Mouse (Mus musculus) ES-CJ7 (cell line): ENCODE measurements around the gene Pdzd4.

Source experiments
- DNase-seq: peaks from one replicate; pipeline ENCODE4 v3.0.0; 2011; ENCODE audit warnings: low read depth, low spot score

The Pdzd4 gene

DNA sequence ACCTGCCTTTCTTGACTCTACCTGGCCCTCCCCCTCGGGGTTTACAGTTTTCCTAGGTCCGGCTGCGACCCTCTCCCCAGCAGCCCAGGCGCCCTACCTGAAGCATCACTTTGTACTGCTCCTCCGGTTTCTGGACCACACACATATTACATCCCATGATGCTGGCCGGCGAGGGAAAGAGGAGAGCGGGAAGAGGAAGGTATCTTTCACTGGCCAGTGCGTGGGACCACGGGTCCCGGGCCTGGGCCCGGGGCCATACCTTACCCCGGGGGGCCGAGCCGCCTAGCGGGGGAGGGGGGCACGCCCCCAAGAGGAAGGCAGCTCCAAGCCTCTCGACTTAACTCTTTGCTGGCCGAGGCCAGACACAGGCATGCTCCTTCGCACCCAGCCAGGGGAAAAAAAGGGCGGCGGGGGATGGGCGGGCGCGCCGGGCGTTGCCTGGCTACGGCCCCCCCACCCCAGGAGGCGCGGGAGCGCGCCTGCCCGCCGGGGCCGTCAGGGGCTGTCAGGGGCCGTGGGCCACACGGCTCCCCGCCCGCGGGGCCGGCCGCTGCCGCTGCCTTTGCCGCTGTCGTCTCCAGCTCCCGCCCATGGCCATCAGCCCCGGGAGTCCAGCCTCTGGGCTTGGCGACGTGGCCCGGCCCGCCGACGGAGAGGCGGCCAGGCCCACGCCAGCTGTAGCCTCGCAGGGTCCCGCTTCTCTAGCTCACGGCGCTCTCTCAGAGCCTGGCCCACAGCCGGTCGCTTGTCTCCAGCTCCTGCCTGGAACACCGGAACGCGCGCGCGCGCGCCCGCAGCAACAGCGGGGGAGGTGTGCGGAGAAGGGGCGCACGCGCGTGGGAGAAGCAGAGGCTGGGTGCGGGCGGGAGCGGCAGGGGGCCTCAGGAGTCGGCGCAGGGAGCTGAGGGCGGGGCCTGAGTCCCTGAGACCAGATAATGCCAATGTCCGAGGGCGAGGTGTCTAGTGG lies at the start of gene Pdzd4:
Gene Pdzd4, minus strand, starts transcription at position 785 of the 967 bp plus-strand sequence.
- DNase-seq, result peak; percentile 56

DNA sequence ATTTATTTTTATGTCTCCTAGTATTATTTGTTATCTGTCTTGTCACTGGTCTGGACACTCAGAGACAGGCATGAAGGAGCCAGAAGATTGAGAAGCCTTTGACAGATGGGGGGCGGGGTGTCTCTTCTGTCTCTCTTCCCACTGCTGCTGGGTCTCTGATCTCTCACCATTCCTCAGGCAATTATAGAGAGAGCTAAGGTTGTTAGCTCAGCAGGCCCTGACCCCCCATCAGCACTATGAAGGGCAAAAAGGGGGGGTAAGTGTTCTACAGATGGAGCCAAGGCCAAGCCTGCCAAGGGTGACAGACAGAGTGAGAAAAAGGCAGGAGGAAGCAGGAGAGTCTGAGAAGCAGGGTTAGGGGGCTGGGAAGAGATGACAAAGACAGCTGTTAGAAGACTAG lies 47.2 kb upstream of the Pdzd4 start:
- DNase-seq, result no peak

DNA sequence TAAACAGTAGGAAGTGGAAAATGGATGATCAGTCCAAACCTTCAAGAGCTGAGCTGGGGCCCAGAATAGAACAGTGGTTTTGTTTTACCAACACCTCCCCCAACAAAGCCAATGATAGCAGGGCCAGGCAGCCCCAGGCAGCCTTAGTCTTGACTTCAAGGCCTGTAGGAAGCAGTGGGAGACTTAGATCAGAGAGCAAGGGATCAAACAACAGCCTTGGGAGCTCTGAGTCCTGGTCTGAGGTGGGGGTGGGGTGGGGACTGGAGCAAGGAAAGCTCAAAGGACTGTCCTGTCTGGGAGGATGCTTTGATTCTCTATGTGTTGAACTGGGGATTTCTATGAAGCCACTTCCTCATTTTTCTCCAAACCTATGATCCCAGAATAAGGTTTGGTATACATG lies 46.7 kb upstream of the Pdzd4 start:
- no peak for DNase-seq

DNA sequence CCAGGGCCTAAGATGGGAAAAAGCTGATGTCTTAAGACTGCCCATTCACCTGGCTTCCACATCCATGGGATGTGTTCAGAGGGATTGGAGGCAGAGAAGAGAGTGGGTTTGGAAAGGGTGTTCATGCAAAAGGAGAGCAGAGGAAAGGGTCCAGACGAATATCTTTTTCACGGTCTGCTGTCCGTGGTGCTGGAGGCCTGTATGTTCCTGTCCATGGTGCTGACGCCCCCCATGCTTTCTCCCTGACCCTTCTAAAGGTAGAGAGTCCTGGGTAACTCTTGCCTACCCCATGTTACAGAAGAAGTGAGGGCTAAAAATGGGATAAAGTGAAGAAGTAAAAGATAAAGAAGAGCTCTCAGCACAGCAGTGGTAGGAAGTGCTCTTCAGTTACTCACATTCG lies 44.6 kb upstream of the Pdzd4 start:
- DNase-seq, result peak; percentile 9

DNA sequence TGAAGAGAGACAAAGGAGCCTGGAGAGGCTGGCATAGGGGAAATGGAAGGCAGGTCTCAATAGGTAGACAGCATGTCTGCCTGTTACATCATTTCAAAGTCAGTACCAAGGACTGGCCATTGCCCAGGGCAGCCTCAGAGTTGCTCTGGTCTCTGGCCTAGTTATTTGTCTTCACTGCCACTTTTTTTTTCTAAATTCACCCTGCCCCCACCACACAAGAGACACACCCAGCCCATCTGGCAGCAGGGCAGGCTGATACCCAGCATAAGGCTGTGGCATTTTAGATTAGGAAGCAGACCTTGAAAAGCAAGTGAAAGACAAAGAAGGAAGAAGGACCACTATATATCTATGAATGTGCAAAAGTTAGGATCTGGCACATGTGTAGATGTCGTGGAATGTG lies 43.1 kb upstream of the Pdzd4 start:
- DNase-seq, result no peak

DNA sequence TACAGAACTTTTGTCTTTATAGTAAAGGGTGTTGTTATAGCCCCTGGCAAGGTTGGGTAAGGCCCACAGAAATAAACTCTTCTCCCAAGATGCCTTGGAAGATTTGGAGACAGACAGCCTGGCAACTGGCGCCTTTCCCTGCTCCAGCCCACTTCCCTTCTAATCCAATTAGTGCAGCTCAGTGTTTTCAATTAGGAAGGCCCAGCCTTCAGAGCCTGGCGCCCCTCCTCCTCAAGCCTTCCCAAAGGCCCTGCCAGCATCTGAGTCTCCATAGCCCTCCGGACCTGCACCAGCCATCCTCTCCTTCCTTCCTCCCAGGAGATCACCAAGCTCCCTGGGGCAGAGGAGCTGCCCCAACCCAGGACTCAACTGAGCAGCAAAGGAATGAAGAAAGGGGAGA lies 42.5 kb upstream of the Pdzd4 start:
- no peak for DNase-seq

DNA sequence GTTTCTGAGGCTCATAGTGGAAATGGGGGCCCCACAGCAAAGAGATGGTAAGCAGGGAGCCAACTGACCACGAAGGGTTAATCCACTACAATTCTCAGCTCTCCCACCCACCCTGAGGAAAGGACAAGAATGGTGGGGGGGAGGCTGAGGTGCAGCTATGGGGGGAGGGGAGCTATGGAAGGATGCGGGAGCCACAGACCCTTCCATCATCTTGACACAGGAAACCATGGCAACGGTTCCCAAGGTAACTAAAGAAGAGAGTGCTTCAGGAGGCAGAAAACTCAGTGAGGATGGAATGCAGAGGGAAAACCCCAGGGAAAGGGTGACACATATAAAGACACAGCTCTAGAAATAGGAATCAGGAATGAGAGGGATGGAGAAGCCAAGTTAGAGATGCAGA lies 39.9 kb upstream of the Pdzd4 start:
- no peak for DNase-seq

DNA sequence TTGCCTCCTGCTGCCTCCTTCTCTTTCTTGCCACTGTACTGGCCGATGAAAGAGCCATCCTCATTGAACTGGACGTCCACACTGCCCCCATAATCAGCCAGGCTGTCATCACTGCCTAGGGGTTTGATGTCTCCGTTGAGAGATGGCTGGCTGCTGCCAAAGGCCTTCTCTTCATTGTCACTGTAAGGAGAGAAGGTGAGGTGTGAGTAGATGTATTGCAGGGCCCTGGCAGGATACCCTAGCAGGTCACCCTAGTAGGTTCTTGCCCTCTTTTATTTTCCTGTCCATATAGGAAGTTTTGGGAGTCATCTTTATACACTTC lies 30.3 kb upstream of the Pdzd4 start:
- no peak for DNase-seq

DNA sequence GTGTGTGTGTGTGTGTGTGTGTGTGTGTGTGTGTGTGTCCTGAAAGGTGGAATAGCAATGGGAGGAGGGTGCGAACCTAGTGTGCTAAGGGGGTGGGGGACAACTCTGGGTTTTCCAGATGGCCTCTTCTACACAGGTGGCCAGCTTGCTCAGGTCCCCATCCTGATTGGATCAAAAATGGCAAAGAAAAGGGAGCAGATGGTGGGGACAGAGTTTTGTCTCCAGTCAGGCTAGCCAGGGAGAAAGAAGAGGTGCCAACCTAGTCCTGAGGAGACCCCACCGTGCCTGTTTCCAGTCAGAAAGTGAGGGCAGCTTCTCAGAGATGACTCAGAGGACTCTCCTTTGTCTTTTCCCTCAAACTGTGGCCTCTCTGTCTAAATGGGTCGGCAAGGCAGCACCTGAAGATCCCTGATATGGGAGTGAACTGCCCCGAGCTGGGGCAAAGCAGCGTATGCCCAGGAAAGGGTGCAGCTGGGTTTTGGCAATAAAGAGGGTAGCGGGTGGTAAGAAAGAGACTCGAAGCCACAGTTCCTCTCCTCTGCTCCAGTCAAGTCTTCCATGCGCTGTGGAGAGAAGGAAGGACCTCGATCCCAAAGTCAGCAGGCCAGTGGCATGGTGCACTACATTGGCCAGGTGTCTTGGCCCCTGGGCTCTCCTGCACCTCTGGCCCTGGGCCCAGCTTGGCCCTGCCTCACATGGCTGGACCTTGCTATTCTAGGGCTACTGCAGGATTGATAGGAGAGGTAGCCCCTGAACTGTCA lies 29.7 kb upstream of the Pdzd4 start:
- DNase-seq, result no peak

DNA sequence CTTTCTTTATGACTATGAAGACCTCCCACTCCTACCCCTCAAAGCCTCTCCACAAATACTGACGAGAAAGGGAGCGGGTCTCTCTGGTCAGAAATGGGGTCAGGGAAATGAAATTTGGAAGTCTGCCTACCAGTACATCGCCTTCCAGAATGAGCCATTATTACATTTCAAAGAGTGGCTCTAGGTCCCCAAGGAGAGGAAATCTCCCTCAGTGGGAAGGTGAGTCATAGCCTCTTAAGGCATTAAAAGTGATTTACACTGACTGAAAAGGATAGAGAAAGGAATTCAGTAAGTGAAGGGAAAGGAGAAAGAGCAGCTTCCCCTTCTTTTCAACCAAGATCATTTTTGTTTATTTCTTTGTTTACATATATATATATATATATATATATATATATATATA lies 11.9 kb upstream of the Pdzd4 start:
- no peak for DNase-seq

DNA sequence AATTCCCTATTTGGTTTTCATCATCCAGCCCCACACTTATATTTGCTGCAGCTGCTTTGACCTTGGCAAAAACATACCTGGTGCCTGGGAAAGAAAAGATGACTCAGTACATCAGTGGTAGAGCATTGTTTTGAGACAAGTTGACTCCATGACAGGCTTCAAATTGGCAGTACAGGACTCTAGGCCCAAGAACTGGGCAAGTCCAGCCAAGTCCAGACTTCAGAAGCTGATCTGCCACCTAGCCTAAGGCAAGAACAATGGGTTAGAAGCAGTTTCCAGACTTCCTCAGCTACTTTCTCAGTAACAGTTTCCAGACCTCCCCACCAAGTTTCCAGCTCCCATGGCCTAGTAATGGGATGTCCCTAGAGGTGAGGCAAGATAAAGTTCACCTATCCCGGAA lies 11.0 kb upstream of the Pdzd4 start:
- DNase-seq, result no peak

DNA sequence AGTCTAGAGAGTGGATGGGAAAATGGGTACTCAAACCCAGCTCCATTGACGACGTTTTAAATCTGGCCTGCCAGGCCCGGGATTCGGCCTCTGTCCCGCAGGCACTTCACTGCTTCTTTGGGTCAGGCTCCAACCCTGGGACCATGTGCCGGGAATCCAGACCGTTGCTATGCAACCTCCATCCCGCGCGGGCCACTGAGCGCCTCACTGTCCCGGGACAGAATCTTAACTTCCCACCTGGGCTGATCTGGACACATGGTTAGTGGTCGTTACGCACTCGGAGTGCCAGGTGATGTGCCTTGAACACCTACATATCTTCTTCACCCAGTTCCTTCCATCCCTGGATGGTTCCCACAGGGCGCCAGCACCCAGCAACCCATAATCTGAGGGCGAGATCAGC lies 1.0 kb downstream of the Pdzd4 start:
- no peak for DNase-seq

DNA sequence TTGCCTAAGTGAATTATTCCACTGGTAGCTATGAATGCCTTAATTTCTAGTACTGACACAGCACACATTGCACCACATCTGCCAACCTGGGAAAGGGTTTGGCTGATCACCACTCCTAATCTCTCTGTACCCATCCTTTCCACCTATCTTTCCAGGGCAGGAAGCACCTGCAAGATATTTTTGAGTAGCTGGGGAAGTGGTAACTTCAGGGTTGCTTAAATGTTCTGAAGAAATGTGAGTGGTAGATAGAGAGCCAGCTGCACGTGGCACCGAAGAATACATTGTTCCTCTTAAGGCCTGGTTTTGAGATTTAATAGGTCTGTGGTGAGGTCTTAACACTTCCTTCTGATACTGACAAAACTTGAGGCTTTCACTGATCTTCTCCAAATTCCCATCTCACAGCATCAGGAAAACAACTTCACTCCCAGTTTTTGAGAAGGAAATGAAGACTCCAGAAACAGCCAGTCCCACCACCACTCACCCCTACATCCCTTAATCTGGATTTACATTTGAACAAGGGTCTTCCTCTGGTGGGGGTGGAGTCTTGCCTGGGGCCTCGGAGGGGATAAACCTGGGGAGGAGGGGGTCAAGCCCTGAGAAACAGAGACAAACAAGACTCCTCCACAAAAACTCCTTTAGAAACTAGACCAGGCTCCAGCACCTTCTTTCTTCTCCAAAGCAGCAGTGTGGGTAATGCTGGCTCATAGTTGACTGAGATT lies 8.0 kb downstream of the Pdzd4 start:
- peak; percentile 52 for DNase-seq

DNA sequence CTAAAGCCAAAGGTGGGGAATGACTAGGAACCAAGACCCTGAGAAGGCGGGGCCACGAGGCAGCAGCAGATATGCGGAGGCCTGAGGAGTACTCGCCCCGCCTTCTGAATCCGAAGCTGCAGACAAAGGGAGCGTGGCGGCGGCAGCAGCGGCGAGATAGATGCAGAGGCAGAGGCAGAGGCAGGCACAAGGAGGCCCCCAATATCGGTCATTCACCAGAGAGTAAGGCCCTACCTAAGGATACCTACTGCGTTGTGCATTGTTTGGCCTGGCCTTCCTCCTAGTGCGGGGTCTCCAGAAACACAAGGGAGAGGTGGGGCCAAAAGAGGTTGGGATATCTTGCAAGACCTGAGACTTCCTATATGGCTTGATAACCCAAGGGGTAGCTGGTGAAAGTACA lies 9.7 kb downstream of the Pdzd4 start:
- no peak for DNase-seq

DNA sequence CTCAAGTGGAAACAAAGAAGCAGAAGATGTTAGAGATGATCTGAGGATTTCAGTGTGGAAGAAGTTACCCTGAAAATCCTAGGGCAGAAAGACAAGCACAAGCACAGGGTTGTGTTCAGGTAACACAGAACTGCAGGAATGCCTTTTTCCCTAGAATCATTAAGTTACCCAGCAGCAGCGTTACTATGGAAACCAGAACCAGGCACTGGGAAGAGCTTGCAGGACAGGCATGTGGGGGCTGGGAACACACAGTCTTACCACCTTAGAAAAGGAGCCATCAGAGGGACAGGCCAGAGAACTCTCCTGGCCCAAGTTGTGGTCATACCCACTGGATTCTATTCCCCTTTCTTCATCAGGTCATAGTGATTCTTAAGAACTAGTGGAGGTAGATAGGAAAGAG lies 19.0 kb downstream of the Pdzd4 start:
- no peak for DNase-seq

DNA sequence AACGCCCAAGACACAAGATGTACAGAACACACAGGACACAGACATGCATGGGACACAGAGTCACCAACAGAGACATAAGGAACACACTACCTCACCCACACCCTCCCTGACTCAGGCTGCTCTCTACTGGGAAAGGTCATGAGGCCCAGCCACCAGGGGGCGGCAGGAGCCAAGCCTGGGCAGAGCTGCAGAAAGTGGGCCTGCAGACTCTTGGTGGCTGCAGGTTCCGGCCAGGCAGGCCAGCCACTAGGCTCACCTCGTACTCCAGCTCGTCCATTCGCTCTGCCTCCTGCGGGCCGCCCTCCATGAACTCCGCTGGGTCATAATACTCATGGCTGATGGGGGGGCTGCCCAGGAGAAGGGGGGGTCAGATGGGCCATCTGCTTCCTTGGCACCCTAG lies 26.3 kb downstream of the Pdzd4 start:
- DNase-seq, result peak; percentile 74

DNA sequence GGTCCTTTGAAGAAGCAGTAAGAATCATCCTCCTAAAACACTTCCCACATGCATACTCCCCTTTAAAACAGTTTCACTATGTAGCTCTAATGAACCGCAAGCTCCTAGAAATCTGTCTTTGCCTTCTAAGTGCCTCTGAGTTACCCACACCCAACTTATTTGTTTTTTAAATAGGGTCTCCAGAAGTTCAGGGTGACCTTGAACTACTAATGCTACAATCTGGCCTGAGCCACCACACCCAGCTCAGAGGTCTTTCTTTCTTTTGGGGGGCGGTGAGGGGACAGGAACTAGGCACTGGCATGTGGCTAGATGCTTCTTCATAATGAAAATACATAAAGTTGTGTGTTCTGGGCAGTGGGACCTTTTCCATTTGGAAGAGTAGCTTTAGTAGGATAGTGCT lies 27.3 kb downstream of the Pdzd4 start:
- DNase-seq, result peak; percentile 68

DNA sequence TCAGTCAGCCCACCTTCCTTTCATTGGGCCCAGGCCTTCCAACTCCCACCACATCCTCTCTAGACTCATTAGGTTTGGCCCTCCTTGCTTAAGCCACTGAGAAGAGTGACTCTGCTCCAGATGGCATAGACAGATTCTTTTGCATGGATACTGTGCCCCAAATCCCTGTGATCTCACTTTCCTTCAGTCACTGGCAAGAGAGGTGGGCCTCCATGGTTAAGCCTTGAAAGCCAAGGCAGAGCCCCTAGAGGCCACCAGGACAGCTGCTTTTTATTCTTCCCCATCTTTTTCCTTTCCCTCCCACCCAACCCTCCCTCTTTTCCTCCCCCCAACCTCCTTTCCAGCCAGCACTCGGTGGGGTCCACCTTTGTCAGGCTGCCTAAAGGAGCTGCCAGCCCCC lies 31.3 kb downstream of the Pdzd4 start:
- no peak for DNase-seq

DNA sequence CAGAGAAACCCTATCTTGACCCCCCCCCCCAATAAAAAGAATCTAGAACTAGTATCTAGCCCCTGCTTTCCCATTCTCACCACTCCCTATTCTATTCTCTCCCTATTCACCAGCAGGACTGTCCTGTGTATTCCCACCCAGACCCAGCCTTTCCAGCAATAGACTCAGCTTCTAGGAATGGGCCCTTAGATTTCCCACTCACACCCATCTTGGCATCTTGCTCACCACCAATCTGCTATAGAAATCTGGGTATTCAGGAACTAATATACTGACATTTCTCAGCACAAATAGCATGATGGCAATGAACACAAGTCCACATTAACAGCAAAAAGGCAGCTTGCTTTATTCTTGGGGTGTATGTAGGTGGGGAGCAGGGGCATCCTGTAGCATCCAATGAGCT lies 31.7 kb downstream of the Pdzd4 start:
- no peak for DNase-seq

DNA sequence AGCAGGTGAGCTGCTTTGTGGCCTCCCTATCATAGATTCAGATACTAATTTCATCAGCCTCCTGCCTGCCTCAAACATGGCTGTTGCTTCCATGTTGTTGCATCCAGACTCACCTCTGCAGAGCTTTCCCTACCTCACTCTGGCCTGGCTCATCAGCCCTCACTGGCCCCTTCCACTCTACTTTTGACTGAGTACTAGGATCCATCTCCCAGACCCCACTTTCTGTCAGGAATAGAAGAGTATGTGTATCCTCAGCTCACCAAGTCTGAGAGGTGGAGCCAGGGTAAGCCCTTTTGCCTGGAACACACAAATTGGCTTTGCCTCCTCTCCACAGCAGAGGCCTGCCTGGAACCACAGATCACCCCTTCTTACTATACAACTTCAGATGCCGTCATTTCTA lies 36.3 kb downstream of the Pdzd4 start:
- DNase-seq, result no peak

DNA sequence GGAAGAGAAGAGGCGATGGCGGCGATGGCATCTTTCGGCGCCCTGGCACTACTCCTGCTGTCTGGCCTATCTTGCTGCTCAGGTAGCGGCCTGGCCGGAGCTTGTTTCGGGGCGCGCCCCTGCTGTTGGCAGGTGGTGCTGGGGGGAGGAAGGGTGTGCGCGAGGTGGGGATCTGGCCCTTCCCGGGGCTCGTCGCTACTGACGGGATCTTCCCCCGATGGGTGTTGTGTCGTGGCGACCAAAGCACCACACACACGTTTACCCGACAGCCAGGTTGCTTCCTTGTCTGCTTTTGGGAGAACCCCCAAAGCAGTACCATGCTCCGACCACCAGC lies 37.6 kb downstream of the Pdzd4 start:
- no peak for DNase-seq

DNA sequence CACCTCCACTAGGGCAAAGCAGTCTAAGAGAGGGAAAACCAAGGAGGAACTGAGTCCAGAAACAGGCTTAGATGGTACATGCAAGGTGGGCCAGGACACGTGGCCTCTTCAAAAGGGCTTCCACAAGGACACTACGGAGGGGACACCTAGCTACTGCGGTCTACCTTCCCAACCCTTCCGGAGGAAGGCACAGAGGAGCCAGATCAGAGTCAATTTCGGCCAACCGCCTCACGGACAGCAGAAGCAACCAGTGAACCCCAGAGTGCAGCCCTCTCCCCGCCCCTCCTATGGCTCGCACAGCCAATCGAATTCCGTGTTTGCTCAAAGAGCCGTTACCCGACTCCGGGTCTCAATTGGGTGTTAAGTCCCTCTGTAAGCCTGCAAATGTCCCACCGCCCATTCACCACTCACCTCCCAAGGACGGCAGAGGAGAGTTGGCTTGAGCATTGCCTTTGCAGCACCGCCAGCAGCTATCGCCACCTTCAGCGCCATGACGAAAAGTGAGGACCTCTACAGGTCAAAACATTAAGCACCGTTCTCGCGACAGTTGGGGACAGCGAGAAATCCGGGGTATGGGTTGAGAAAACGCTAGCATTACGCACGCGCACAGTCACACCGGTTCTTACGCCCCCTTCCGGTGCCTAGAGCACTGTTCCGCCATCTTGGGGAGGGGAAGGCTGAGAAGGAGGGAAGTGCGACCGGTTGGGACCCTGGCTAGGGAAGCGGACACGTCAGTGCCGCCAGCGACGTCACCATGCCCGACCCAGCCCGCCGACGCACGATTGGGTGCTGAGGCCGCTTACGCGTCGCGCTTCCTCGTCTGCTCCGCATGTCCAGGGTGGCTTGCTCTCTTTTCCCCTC lies 38.2 kb downstream of the Pdzd4 start, which contains the start of the genes Idh3g and Ssr4:
Gene Idh3g, minus strand, starts transcription at position 534 of the 861 bp plus-strand sequence.
Gene Ssr4, plus strand, starts transcription at position 665 of the 861 bp plus-strand sequence.
- peak; percentile 96 for DNase-seq
